Mouse (Mus musculus) spleen, adult 2 months (tissue): Measurements from ENCODE around the gene Acsl3.

Experiments
- CTCF ChIP-seq: fragments of 200-500 bp; IDR thresholded peaks from 2 replicates; pipeline ENCODE4 v1.5.1; 2011; ENCODE audit warnings: mild to moderate bottlenecking, inconsistent platforms; ENCODE audit not compliant: insufficient read depth, insufficient read length, insufficient replicate concordance; ENCODE audit errors: extremely low read depth
- POLR2A ChIP-seq: fragments of 200-500 bp; IDR thresholded peaks from 2 replicates; pipeline ENCODE4 v1.6.1; 2011; ENCODE audit warnings: low read depth, low read length, inconsistent platforms

- TF ChIP-seq POLR2A (no peak), CTCF (no peak)
Measured at GRCm38 (mm10) chr1:78656472-78656871, 1.2 kb upstream of the Acsl3 start.
